Mouse (Mus musculus): ENCODE measurements around the gene Popdc2.
A peak's percentile ranks its signal among the peaks of the same experiment; 100 is the strongest.
"Not testable (repeated sequence)": the region's sequence is repeated elsewhere in the genome, so short reads cannot be mapped to it uniquely, and the experiment has no call there.

Gene Popdc2

GRCm38 (mm10) chr16:38361933-38362332, at the start of gene Popdc2:
Gene Popdc2, plus strand, starts transcription at chr16:38362209.
- no peak for DNase-seq (ENCODE audit: inconsistent age in 2 of 2, low spot score in 1 of 2)

- DNase-seq (ENCODE audit: inconsistent age in 2 of 2, low spot score in 1 of 2): no peak
These were observed 43.5 kb upstream of the Popdc2 start for GRCm38 (mm10) chr16:38318492-38318891.

- no peak for DNase-seq (ENCODE audit: inconsistent age in 2 of 2, low spot score in 1 of 2)
These were observed 42.9 kb upstream of the Popdc2 start for GRCm38 (mm10) chr16:38319087-38319486.

DNA sequence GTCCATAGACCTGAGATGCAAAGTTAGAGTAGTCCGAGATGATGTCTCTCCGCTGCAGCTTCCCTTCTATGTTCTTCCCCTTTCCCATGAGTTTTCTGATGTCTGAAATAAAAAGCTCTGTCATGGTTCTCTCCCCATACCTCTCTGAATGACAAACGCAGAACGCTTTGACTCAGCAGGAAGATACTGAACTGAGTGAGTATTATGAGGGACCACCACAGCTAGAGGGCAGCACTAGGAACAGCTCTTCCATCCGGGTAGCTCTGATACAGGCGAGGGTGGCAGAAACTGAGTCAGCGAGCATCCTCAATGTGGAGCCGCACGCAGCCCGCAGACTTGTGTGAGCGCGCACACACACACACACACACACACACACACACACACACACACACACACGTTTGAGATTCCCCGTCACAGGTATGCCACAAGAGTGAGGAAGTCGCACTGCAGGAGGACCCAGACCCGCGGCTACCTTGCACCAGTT, 40.5 kb upstream of the Popdc2 start:
- DNase-seq (ENCODE audit: inconsistent age in 2 of 2, low spot score in 1 of 2): peak; percentile 23 to 72

DNA sequence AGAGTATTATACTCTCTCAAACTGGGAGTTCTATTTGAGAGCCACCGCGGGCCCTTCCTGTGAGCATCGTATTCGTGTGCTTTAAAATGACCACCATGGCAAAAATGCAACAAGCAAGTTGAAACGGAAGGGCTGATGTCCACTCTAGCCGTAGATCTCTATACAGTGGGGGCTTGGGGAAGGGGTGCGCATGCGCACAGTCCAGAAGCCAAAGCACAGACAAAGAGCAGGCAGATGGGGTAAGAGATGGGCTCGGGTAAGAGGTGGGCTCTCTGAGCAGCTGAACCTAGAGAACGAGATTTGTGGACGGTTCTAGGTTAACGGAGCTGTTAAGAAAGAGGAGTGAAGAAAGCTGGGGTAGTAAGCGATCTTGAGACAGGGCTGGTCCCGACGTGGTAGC, 37.7 kb upstream of the Popdc2 start:
- DNase-seq (ENCODE audit: inconsistent age in 2 of 2, low spot score in 1 of 2): no peak

DNA sequence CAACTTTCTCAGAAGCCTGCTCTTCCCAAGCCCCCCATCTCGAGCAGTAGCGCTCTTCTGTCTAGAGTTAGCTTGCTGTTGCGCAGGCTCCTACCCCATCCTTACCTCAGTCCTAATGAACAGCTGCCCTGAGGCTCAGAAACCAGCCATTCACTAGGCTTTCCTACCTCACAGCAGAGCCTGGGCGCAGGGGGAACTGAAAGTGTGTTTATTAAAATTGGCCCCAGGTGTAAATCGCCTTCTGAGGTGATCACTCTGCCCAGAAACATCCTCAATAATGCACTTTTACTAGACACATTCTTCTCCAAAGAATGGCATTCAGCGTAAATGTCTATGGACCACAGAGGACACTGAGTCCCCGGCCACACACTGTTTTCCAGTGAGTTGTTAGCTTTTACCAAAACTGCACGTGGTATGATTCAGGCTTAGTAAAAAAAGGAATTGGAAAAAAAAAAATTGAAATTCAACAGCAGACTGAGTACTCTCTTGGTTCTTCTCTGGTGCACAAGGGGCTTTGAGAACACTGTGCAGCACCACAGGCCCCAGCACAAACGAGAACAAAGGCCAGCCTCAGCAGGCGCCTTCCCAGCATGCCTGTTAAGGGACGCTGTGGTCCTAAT, 35.1 kb upstream of the Popdc2 start:
- DNase-seq (ENCODE audit: inconsistent age in 2 of 2, low spot score in 1 of 2): no peak

DNA sequence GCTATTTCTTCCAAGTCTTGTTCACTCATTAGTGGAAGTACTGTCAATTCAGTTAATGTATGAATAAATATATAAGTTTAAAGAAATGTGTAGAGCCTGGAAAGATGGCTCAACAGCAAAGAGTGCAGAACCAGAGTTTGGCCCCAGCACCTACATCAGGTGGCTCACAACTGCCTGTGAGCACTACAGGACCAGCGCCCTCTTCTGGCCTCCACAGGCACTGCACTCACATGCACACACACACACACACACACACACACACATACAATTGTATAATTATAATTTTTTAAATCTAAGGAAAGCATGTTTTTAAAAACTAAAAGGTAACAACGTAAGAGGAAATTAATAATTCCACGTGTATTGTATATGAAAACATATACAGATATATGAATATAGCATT, 32.7 kb upstream of the Popdc2 start:
- no peak for DNase-seq (ENCODE audit: inconsistent age in 2 of 2, low spot score in 1 of 2)

GRCm38 (mm10) chr16:38334431-38334830, 27.6 kb upstream of the Popdc2 start:
- DNase-seq (ENCODE audit: inconsistent age in 2 of 2, low spot score in 1 of 2): no peak

GRCm38 (mm10) chr16:38338077-38338476, 23.9 kb upstream of the Popdc2 start:
- not testable (repeated sequence) for DNase-seq (ENCODE audit: inconsistent age in 2 of 2, low spot score in 1 of 2)

- peak; percentile 78 to 93 for DNase-seq (ENCODE audit: inconsistent age in 2 of 2, low spot score in 1 of 2)
These were observed 20.3 kb upstream of the Popdc2 start, which contains the start of gene Maats1 for GRCm38 (mm10) chr16:38341396-38342324. Gene Maats1, minus strand, starts transcription at chr16:38342143.

DNA sequence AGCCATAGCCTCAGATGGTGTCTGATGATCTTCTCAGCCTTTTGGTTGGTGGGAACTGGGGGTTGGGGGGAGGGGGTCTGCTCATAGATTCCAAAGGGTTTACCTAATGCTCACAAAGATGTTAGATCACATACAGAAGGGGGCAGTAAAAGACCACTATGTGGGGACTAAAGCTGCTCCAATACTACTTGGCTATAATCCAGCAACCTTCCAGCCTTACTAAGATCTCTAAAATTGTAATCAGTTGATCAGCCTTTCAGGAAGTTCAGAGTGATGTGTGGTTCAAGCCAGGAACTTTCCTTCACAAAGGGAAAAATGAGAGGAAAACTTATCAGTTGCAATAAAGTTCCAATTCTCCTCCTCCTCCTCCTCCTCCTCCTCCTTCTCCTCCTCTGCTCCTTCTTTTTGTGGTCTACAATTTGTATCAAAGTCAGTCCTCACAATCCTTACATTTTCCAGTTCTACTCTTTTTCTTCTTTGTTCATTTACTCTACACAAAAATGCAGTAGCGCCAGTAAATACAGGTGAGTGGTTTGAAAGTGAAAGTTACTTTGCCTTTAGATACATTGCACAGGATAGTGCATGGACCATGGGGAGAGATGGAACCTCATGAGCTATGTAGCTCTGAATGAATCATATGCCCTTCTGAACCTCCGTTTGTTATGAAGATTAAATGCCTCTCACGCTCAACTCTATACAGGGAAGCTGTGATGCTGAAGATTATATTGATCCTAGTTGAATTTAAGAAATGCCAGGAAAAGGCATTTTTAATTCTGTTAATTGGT, 16.9 kb upstream of the Popdc2 start:
- DNase-seq (ENCODE audit: inconsistent age in 2 of 2, low spot score in 1 of 2): peak in 1 of 2 experiments; percentile 70

GRCm38 (mm10) chr16:38346529-38347325, 15.3 kb upstream of the Popdc2 start, which contains the start of the genes Cox17 and Gm21987:
Gene Cox17, plus strand, starts transcription at chr16:38346991.
Gene Gm21987, plus strand, starts transcription at chr16:38347040.
- DNase-seq (ENCODE audit: inconsistent age in 2 of 2, low spot score in 1 of 2): peak; percentile 94 to 98

DNA sequence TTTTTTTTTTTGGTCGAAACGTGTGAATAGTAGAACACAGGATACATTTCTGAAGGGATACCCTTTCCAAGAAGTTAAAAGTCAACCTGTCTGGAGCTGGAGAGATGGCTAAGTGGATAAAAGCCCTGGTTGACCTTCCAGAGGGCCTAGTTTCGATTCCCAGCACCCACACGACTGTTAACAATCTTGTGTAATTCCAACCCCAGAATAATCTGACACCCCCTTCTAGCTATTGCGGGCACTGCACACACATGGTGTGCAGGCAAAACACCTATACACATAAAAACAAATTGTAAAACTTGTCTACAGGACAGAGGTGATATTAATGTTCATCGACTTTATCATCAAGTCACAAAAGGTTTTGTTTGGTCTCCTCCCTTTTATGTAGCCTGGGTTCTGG, 14.4 kb upstream of the Popdc2 start:
- peak in 1 of 2 experiments; percentile 60 for DNase-seq (ENCODE audit: inconsistent age in 2 of 2, low spot score in 1 of 2)

GRCm38 (mm10) chr16:38348217-38348761, 13.7 kb upstream of the Popdc2 start:
- no peak for DNase-seq (ENCODE audit: inconsistent age in 2 of 2, low spot score in 1 of 2)

- peak in 1 of 2 experiments; percentile 18 for DNase-seq (ENCODE audit: inconsistent age in 2 of 2, low spot score in 1 of 2)
These were observed 12.1 kb upstream of the Popdc2 start for GRCm38 (mm10) chr16:38349881-38350280.

GRCm38 (mm10) chr16:38350361-38350855, 11.6 kb upstream of the Popdc2 start:
- DNase-seq (ENCODE audit: inconsistent age in 2 of 2, low spot score in 1 of 2): peak in 1 of 2 experiments; percentile 19

DNA sequence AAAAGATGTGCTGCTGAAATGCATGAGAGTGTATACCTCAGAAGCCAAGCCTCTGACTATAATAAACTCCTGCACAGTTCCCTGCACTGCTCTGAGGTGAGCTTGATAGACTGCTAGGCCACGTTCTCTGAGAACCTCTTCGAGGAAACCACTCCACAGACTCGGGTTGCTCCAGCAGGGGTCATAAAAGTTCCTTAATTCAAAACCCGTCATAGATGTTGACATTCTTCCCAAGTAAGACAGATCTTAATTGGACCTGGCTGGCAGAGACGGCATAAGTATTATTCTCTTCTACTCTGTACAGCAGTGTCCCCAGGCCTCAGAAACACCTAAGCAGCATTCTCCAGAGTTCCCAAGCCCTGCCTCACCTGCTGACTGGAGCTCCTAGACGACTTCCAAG, 11.1 kb upstream of the Popdc2 start:
- DNase-seq (ENCODE audit: inconsistent age in 2 of 2, low spot score in 1 of 2): no peak

GRCm38 (mm10) chr16:38352031-38352430, 10.0 kb upstream of the Popdc2 start:
- DNase-seq (ENCODE audit: inconsistent age in 2 of 2, low spot score in 1 of 2): peak in 1 of 2 experiments; percentile 63

DNA sequence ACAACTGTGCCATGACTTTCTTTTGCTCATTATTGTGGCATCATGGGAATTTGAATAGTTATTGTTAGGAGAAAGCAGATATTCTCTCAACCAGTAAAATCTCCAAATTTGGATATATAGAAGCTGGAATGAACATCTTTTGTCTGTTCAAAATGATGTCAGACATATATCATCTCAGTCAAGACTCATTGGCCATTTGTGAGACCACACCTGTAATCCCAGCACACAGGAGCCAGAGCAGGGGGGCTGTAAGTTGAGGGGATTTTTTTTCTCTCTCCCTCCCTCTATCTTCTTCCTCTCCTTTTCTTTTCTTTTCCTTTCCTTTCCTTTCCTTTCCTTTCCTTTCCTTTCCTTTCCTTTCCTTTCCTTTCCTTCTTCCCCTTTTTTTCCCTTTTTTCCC, 9.2 kb upstream of the Popdc2 start:
- DNase-seq (ENCODE audit: inconsistent age in 2 of 2, low spot score in 1 of 2): no peak

DNA sequence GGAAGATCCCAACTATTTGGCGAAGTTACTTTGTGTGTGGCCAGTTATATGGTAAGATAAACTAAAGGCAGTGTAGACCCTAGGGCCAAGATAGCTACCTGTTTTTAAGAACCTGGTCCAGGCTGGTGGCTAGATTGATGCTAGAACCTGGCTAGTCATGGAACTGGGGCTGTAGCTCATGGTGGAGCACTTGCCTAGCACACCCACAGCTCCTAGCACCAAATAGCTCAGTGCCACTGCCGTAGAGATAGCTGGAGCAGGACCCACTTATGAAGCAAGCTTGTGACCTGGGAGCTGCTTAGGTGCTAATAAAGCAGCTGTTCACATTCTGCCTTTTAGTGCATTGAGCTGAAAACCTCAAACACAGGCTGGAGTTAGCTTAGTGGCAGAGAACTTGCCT, 8.4 kb upstream of the Popdc2 start:
- no peak for DNase-seq (ENCODE audit: inconsistent age in 2 of 2, low spot score in 1 of 2)

Measured in adrenal gland, adult (tissue).